Comparison of ENCODE assay signal across 10 mouse cellular contexts in the genomic region with DNA sequence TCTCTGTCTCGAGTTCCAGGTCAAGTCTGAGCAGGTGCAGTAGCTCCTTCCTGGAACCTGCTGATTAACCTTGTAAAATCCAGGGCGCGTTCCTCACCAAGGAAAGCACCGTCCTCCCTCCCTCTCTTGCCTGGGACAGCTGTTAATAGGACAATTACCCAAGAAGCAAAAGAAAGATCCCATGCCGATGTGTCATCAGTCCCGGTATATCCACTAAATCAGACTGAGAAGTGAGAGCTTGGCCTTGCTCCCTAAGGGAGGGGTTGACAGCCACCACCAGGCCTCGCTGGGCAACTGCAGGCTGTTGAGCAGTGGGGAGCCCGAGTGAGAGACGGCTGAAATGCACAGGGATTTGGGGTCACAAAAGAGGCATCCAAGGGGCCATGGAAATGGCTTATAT. TPM values are rescaled to one million over a fixed set of nuclear protein-coding genes. Genes with fewer than 3 reads are reported as not detected.
DNase-seq lines count a peak whose midpoint lies in the region; ATAC-seq and TF ChIP-seq lines count a peak whose summit lies in the region.
"Had no signal": no experiment of that assay in that cellular context is flagged by ENCODE, and none has a peak within 500 bp of the region (broad histone marks: within the 10 kb centered on the region; RNA-seq: fewer than 3 reads in every experiment).

No protein-coding gene starts in this region.

- no peak for TF ChIP-seq POLR2A in cortical plate, adult 2 months (IDR thresholded peaks at IDR 0.05; ENCODE audit: extremely low read depth, insufficient read depth, low read length)
- TF ChIP-seq POLR2A in thymus, adult 2 months (IDR thresholded peaks at IDR 0.05; ENCODE audit: control insufficient read depth, extremely low read depth, insufficient read depth, low read length, poor library complexity): no peak

- peak overlapping the region; percentile 4; the same call in 1 of the 2 replicates for H3K9ac ChIP-seq in hindbrain, embryonic 12.5 days
- H3K9ac ChIP-seq: hindbrain, embryonic 15.5 days; limb, embryonic 13.5 days had no signal

- peak; percentile 20; the same call in 1 of the 2 replicates for TF ChIP-seq CTCF in cortical plate, adult 2 months (IDR thresholded peaks at IDR 0.05; ENCODE audit: extremely low read depth, insufficient read depth, low read length)
- no peak for TF ChIP-seq CTCF in thymus, adult 2 months (IDR thresholded peaks at IDR 0.05; ENCODE audit: borderline replicate concordance, control insufficient read depth, extremely low read depth, insufficient read depth, low read length, poor library complexity)

- H3K4me3 ChIP-seq in hindbrain, embryonic 12.5 days: no peak overlapping the region
- no peak overlapping the region for H3K4me3 ChIP-seq in hindbrain, embryonic 10.5 days
- no peak overlapping the region for H3K4me3 ChIP-seq in cortical plate, adult 2 months (ENCODE audit: insufficient read depth, low read length)
- no peak overlapping the region for H3K4me3 ChIP-seq in thymus, adult 2 months (ENCODE audit: control insufficient read depth, insufficient read depth, low read length)
- H3K4me3 ChIP-seq: forebrain, embryonic 10.5 days; hindbrain, embryonic 15.5 days; limb, embryonic 13.5 days had no signal

- ATAC-seq in hindbrain, embryonic 12.5 days (ENCODE audit: low FRiP score): no peak

- H3K27ac ChIP-seq in hindbrain, embryonic 12.5 days: no peak overlapping the region
- H3K27ac ChIP-seq in hindbrain, embryonic 10.5 days: no peak overlapping the region
- H3K27ac ChIP-seq in cortical plate, adult 2 months (ENCODE audit: insufficient read depth, low read length): no peak overlapping the region
- no peak overlapping the region for H3K27ac ChIP-seq in thymus, adult 2 months (ENCODE audit: control insufficient read depth, insufficient read depth, low read length)
- H3K27ac ChIP-seq: forebrain, embryonic 10.5 days; hindbrain, embryonic 15.5 days; limb, embryonic 13.5 days had no signal

- no peaks in the 10 kb centered on the region for H3K9me3 ChIP-seq in hindbrain, embryonic 12.5 days (replicated peaks)
- H3K9me3 ChIP-seq in hindbrain, embryonic 10.5 days: no peaks in the 10 kb centered on the region
- H3K9me3 ChIP-seq: forebrain, embryonic 10.5 days; hindbrain, embryonic 15.5 days; limb, embryonic 13.5 days had no signal

- DNase-seq in hindbrain, embryonic 10.5 days (ENCODE audit: low spot score): no peak
- peak; percentile 69 for DNase-seq in 3134 (ENCODE audit: extremely low read depth, insufficient read length, low spot score)
- peak; percentile 62 for DNase-seq in 416B (ENCODE audit: low read depth)
- no peak for DNase-seq in thymus, postnatal 4 days
- no peak for DNase-seq in thymus, adult 2 months

- H3K36me3 ChIP-seq in hindbrain, embryonic 12.5 days: no peaks in the 10 kb centered on the region
- no peaks in the 10 kb centered on the region for H3K36me3 ChIP-seq in hindbrain, embryonic 10.5 days
- no peaks in the 10 kb centered on the region for H3K36me3 ChIP-seq in thymus, adult 2 months (ENCODE audit: control insufficient read depth, insufficient read depth, low read length)
- H3K36me3 ChIP-seq: forebrain, embryonic 10.5 days; hindbrain, embryonic 15.5 days; limb, embryonic 13.5 days had no signal

- H3K27me3 ChIP-seq in hindbrain, embryonic 12.5 days: 0 out of 2 replicates have a peak, but pooled peaks cover 3% of the 10 kb centered on the region
- H3K27me3 ChIP-seq in hindbrain, embryonic 10.5 days (ENCODE audit: insufficient read depth, poor library complexity, severe bottlenecking): no peaks in the 10 kb centered on the region
- H3K27me3 ChIP-seq in thymus, adult 2 months (ENCODE audit: control insufficient read depth, insufficient read depth, low read length): no peaks in the 10 kb centered on the region
- H3K27me3 ChIP-seq: hindbrain, embryonic 15.5 days; limb, embryonic 13.5 days had no signal

- no peak overlapping the region for H3K4me2 ChIP-seq in hindbrain, embryonic 12.5 days (replicated peaks)
- H3K4me2 ChIP-seq: hindbrain, embryonic 15.5 days; limb, embryonic 13.5 days had no signal

- H3K4me1 ChIP-seq in hindbrain, embryonic 12.5 days: peaks cover 3% of the 10 kb centered on the region; the same call in 1 of the 2 replicates
- H3K4me1 ChIP-seq in hindbrain, embryonic 10.5 days (replicated peaks): peaks cover 16% of the 10 kb centered on the region
- H3K4me1 ChIP-seq in cortical plate, adult 2 months (ENCODE audit: control insufficient read depth, insufficient read depth, low read length): no peaks in the 10 kb centered on the region
- no peaks in the 10 kb centered on the region for H3K4me1 ChIP-seq in thymus, adult 2 months (replicated peaks; ENCODE audit: control insufficient read depth, insufficient read depth, low read length)
- H3K4me1 ChIP-seq: hindbrain, embryonic 15.5 days; limb, embryonic 13.5 days had no signal

- 32% methylated on average over 9 of the region's 9 CpGs for WGBS in hindbrain, embryonic 12.5 days
- WGBS in hindbrain, embryonic 10.5 days: 37% methylated on average over 9 of the region's 9 CpGs
- WGBS in thymus, adult 2 months: 61% methylated on average over 9 of the region's 9 CpGs

RNA-seq across cellular contexts. Expression of a gene that starts 7.5 kb away (rescaled TPM):
- 82.8 and 88.2 TPM in 2 replicates for polyA plus RNA-seq in hindbrain, embryonic 12.5 days (2016; fragmentation: Nextera tagmentation; extraction: Ambion mirVana)
- 65.7 and 71.8 TPM in 2 replicates for polyA plus RNA-seq in hindbrain, embryonic 10.5 days (2016; fragmentation: Nextera tagmentation; extraction: Ambion mirVana)
- 202 and 207 TPM in 2 replicates for polyA plus RNA-seq in cortical plate, adult 2 months (2012; rRNA removed)
- 136 and 170 TPM in 2 replicates for polyA plus RNA-seq in thymus, adult 2 months (2012; rRNA removed)

RNA-seq across cellular contexts. Expression of a gene that starts 12.4 kb away (rescaled TPM):
- 56.5 and 60.7 TPM in 2 replicates for polyA plus RNA-seq in hindbrain, embryonic 12.5 days (2016; fragmentation: Nextera tagmentation; extraction: Ambion mirVana)
- 42.9 and 44.2 TPM in 2 replicates for polyA plus RNA-seq in hindbrain, embryonic 10.5 days (2016; fragmentation: Nextera tagmentation; extraction: Ambion mirVana)
- polyA plus RNA-seq in cortical plate, adult 2 months (2012; rRNA removed): 14.2 and 14.7 TPM in 2 replicates
- polyA plus RNA-seq in thymus, adult 2 months (2012; rRNA removed): 24.5 and 25.3 TPM in 2 replicates

RNA-seq across cellular contexts. Expression of a gene that starts 48.4 kb away (rescaled TPM):
- 136 TPM in 2 replicates for polyA plus RNA-seq in hindbrain, embryonic 12.5 days (2016; fragmentation: Nextera tagmentation; extraction: Ambion mirVana)
- 158 and 198 TPM in 2 replicates for polyA plus RNA-seq in hindbrain, embryonic 10.5 days (2016; fragmentation: Nextera tagmentation; extraction: Ambion mirVana)
- 27.1 and 30.1 TPM in 2 replicates for polyA plus RNA-seq in cortical plate, adult 2 months (2012; rRNA removed)
- polyA plus RNA-seq in thymus, adult 2 months (2012; rRNA removed): 52.3 and 61.2 TPM in 2 replicates

RNA-seq across cellular contexts. Expression of a gene that starts 59.9 kb away (rescaled TPM):
- 40.5 and 45.1 TPM in 2 replicates for polyA plus RNA-seq in hindbrain, embryonic 12.5 days (2016; fragmentation: Nextera tagmentation; extraction: Ambion mirVana)
- polyA plus RNA-seq in hindbrain, embryonic 10.5 days (2016; fragmentation: Nextera tagmentation; extraction: Ambion mirVana): 28.0 and 30.4 TPM in 2 replicates
- 42.9 and 46.0 TPM in 2 replicates for polyA plus RNA-seq in cortical plate, adult 2 months (2012; rRNA removed)
- 25.0 and 26.2 TPM in 2 replicates for polyA plus RNA-seq in thymus, adult 2 months (2012; rRNA removed)

Comparison
In these comparisons a context has a peak if more than half of its experiments do, and no peak if none do; other contexts are left out.
1. DNase-seq: peak in 3134 (single experiment) and 416B (single experiment); none in hindbrain, embryonic 10.5 days (single experiment), thymus, postnatal 4 days (single experiment) and thymus, adult 2 months (single experiment).